In genomic region chr14:39211472-39211871, GRCm38 (mm10) we compare ENCODE assay signal across 25 mouse cellular contexts.
"Had no signal": no experiment of that assay in that cellular context is flagged by ENCODE, and none has a peak within 500 bp of the region (broad histone marks: within the 10 kb centered on the region; RNA-seq: fewer than 3 reads in every experiment).

No protein-coding gene starts in this region.

- H3K27me3 ChIP-seq: kidney, embryonic 15.5 days; limb, embryonic 13.5 days; liver, embryonic 12.5 days; liver, embryonic 15.5 days; lung, embryonic 15.5 days; midbrain, embryonic 12.5 days; neural tube, embryonic 12.5 days; neural tube, embryonic 15.5 days had no signal

- H3K9ac ChIP-seq: kidney, embryonic 15.5 days; limb, embryonic 13.5 days; liver, embryonic 12.5 days; liver, embryonic 15.5 days; lung, embryonic 15.5 days; midbrain, embryonic 12.5 days; neural tube, embryonic 12.5 days; neural tube, embryonic 15.5 days had no signal

- ATAC-seq: liver, embryonic 12.5 days had no signal

- H3K4me2 ChIP-seq: kidney, embryonic 15.5 days; limb, embryonic 13.5 days; liver, embryonic 12.5 days; liver, embryonic 15.5 days; lung, embryonic 15.5 days; midbrain, embryonic 12.5 days; neural tube, embryonic 12.5 days; neural tube, embryonic 15.5 days had no signal

- H3K9me3 ChIP-seq: kidney, embryonic 15.5 days; limb, embryonic 10.5 days; limb, embryonic 13.5 days; liver, embryonic 12.5 days; liver, embryonic 15.5 days; lung, embryonic 15.5 days; midbrain, embryonic 12.5 days; neural tube, embryonic 12.5 days; neural tube, embryonic 15.5 days had no signal

- H3K27ac ChIP-seq: kidney, embryonic 15.5 days; left cerebral cortex, adult 2 months; limb, embryonic 10.5 days; limb, embryonic 13.5 days; liver, embryonic 12.5 days; liver, embryonic 15.5 days; lung, embryonic 15.5 days; midbrain, embryonic 12.5 days; neural tube, embryonic 12.5 days; neural tube, embryonic 15.5 days; stomach, postnatal 0 days had no signal

- DNase-seq: kidney, adult 8-10 months; kidney, postnatal 10 days; kidney, postnatal 36 days; layer of hippocampus, postnatal 36 days; liver; lung, adult 18-20 months; lung, postnatal 14 days; lung, postnatal 4 days; right cerebral cortex, adult 18-20 months; right cerebral cortex, postnatal 14 days; right cerebral cortex, postnatal 4 days; thymus, adult 2 months; thymus, postnatal 14 days; thymus, postnatal 4 days had no signal

- H3K4me3 ChIP-seq: kidney, embryonic 15.5 days; left cerebral cortex, adult 2 months; limb, embryonic 10.5 days; limb, embryonic 13.5 days; liver, embryonic 12.5 days; liver, embryonic 15.5 days; lung, embryonic 15.5 days; midbrain, embryonic 12.5 days; neural tube, embryonic 12.5 days; neural tube, embryonic 15.5 days had no signal

- H3K36me3 ChIP-seq: kidney, embryonic 15.5 days; limb, embryonic 10.5 days; limb, embryonic 13.5 days; liver, embryonic 12.5 days; liver, embryonic 15.5 days; lung, embryonic 15.5 days; midbrain, embryonic 12.5 days; neural tube, embryonic 12.5 days; neural tube, embryonic 15.5 days had no signal

- H3K4me1 ChIP-seq: kidney, embryonic 15.5 days; limb, embryonic 10.5 days; limb, embryonic 13.5 days; liver, embryonic 12.5 days; liver, embryonic 15.5 days; lung, embryonic 15.5 days; midbrain, embryonic 12.5 days; neural tube, embryonic 12.5 days; neural tube, embryonic 15.5 days had no signal
